Mouse (Mus musculus): ENCODE results near the gene Pacsin3. TPM values are rescaled to one million over a fixed set of nuclear protein-coding genes. Genes with fewer than 3 reads are reported as not detected.
"Not testable (repeated sequence)": the region's sequence is repeated elsewhere in the genome, so short reads cannot be mapped to it uniquely, and the experiment has no call there.

Gene Pacsin3
- polyA plus RNA-seq (2015; fragmentation: Nextera tagmentation; extraction: Ambion mirVana): 10.5 and 11.5 TPM in 2 replicates

GRCm38 (mm10) chr2:91255661-91256150 lies at the start of gene Pacsin3:
Gene Pacsin3 (plus strand): TSS chr2:91255954.
- H3K27me3 ChIP-seq: peaks cover 90% of the 10 kb centered on the region
- no peaks in the 10 kb centered on the region for H3K9me3 ChIP-seq (replicated peaks)
- no peak within 1 kb of the TSS for H3K27ac ChIP-seq
- peaks cover 21% of the 10 kb centered on the region for H3K4me1 ChIP-seq (replicated peaks)
- H3K4me3 ChIP-seq (replicated peaks): peak within 1 kb of the TSS; percentile 50
- DNase-seq (no peak), ATAC-seq (ENCODE audit: low read depth) (no peak)
- peak within 1 kb of the TSS; percentile 56 for H3K4me2 ChIP-seq
- H3K36me3 ChIP-seq: no peaks in the 10 kb centered on the region
- WGBS (ENCODE audit: insufficient replicate concordance): 3% methylated on average over 27 of the region's 27 CpGs
- peak within 1 kb of the TSS; percentile 41 for H3K9ac ChIP-seq

GRCm38 (mm10) chr2:91206254-91206775 lies 49.4 kb upstream of the Pacsin3 start:
- Histone ChIP-seq H3K4me1 (replicated peaks) (peaks cover 25% of the 10 kb centered on the region), H3K9ac (no peak overlapping the region), H3K4me3 (replicated peaks) (no peak overlapping the region), H3K9me3 (replicated peaks) (no peaks in the 10 kb centered on the region), H3K27ac (peak overlapping the region; percentile 40; the same call in 1 of the 2 replicates), H3K27me3 (no peaks in the 10 kb centered on the region), H3K4me2 (no peak overlapping the region), H3K36me3 (peaks cover 59% of the 10 kb centered on the region)
- DNase-seq (no peak), ATAC-seq (ENCODE audit: low read depth) (no peak)
- WGBS (ENCODE audit: insufficient replicate concordance): 70% methylated on average over 9 of the region's 9 CpGs

GRCm38 (mm10) chr2:91213311-91213710 lies 42.4 kb upstream of the Pacsin3 start:
- no peak overlapping the region for H3K9ac ChIP-seq
- H3K4me3 ChIP-seq (replicated peaks): no peak overlapping the region
- H3K27ac ChIP-seq: no peak overlapping the region
- no peak overlapping the region for H3K4me2 ChIP-seq
- H3K27me3 ChIP-seq: no peaks in the 10 kb centered on the region
- H3K4me1 ChIP-seq (replicated peaks): no peaks in the 10 kb centered on the region
- peaks cover 45% of the 10 kb centered on the region for H3K36me3 ChIP-seq
- H3K9me3 ChIP-seq (replicated peaks): no peaks in the 10 kb centered on the region
- DNase-seq: no peak
- no peak for ATAC-seq (ENCODE audit: low read depth)

- WGBS (ENCODE audit: insufficient replicate concordance): 62% methylated on average over 4 of the region's 4 CpGs
- Histone ChIP-seq H3K9ac (no peak overlapping the region), H3K4me3 (replicated peaks) (no peak overlapping the region), H3K9me3 (replicated peaks) (no peaks in the 10 kb centered on the region), H3K4me1 (replicated peaks) (no peaks in the 10 kb centered on the region), H3K27me3 (no peaks in the 10 kb centered on the region), H3K27ac (no peak overlapping the region), H3K36me3 (peaks cover 10% of the 10 kb centered on the region), H3K4me2 (no peak overlapping the region)
- DNase-seq: no peak
- ATAC-seq (ENCODE audit: low read depth): no peak
These were observed 38.7 kb upstream of the Pacsin3 start for GRCm38 (mm10) chr2:91217032-91217431.

- DNase-seq (no peak), ATAC-seq (ENCODE audit: low read depth) (no peak)
- 93% methylated on average over 3 of the region's 3 CpGs for WGBS (ENCODE audit: insufficient replicate concordance)
- H3K36me3 ChIP-seq: no peaks in the 10 kb centered on the region
- no peak overlapping the region for H3K4me3 ChIP-seq (replicated peaks)
- H3K4me1 ChIP-seq (replicated peaks): no peaks in the 10 kb centered on the region
- H3K9ac ChIP-seq: no peak overlapping the region
- H3K4me2 ChIP-seq: no peak overlapping the region
- H3K27ac ChIP-seq: no peak overlapping the region
- no peaks in the 10 kb centered on the region for H3K9me3 ChIP-seq (replicated peaks)
- no peaks in the 10 kb centered on the region for H3K27me3 ChIP-seq
These were observed 35.3 kb upstream of the Pacsin3 start for GRCm38 (mm10) chr2:91220501-91220900.

- Histone ChIP-seq H3K9ac (no peak overlapping the region), H3K4me1 (replicated peaks) (no peaks in the 10 kb centered on the region), H3K27ac (no peak overlapping the region), H3K9me3 (replicated peaks) (no peaks in the 10 kb centered on the region), H3K4me2 (no peak overlapping the region), H3K4me3 (replicated peaks) (no peak overlapping the region), H3K36me3 (no peaks in the 10 kb centered on the region), H3K27me3 (no peaks in the 10 kb centered on the region)
- ATAC-seq (ENCODE audit: low read depth) (no peak), DNase-seq (no peak)
- WGBS (ENCODE audit: insufficient replicate concordance): 82% methylated on average over 2 of the region's 2 CpGs
These were observed 32.1 kb upstream of the Pacsin3 start for GRCm38 (mm10) chr2:91223614-91224013.

GRCm38 (mm10) chr2:91229735-91230134 lies 26.0 kb upstream of the Pacsin3 start:
- ATAC-seq (ENCODE audit: low read depth) (no peak), DNase-seq (no peak)
- Histone ChIP-seq H3K4me3 (replicated peaks) (no peak overlapping the region), H3K27ac (no peak overlapping the region), H3K4me1 (replicated peaks) (no peaks in the 10 kb centered on the region), H3K9ac (no peak overlapping the region), H3K27me3 (no peaks in the 10 kb centered on the region), H3K4me2 (no peak overlapping the region), H3K9me3 (replicated peaks) (no peaks in the 10 kb centered on the region), H3K36me3 (peaks cover 9% of the 10 kb centered on the region; the same call in 1 of the 2 replicates)
- WGBS (ENCODE audit: insufficient replicate concordance): 67% methylated on average over 2 of the region's 2 CpGs

- WGBS (ENCODE audit: insufficient replicate concordance): under 1% methylated on average over 48 of the region's 48 CpGs
- DNase-seq (peak; percentile 83), ATAC-seq (ENCODE audit: low read depth) (peak; percentile 98)
- Histone ChIP-seq H3K9me3 (replicated peaks) (no peaks in the 10 kb centered on the region), H3K9ac (peak within 1 kb of the TSS; percentile 81), H3K27ac (peak within 1 kb of the TSS; percentile 94), H3K36me3 (peaks cover 9% of the 10 kb centered on the region; the same call in 1 of the 2 replicates), H3K4me2 (peak within 1 kb of the TSS; percentile 97), H3K4me1 (replicated peaks) (peaks cover 17% of the 10 kb centered on the region), H3K4me3 (replicated peaks) (peak within 1 kb of the TSS; percentile 71), H3K27me3 (no peaks in the 10 kb centered on the region)
These were observed 18.9 kb upstream of the Pacsin3 start, which contains the start of gene Ddb2 for GRCm38 (mm10) chr2:91236601-91237510. Gene Ddb2 (minus strand): TSS chr2:91236982.

- Histone ChIP-seq H3K27ac (peak overlapping the region; percentile 94), H3K9ac (peak overlapping the region; percentile 73), H3K4me3 (replicated peaks) (peak overlapping the region; percentile 71), H3K4me2 (peak overlapping the region; percentile 97), H3K4me1 (replicated peaks) (peaks cover 24% of the 10 kb centered on the region)
- not testable (repeated sequence) for H3K36me3 ChIP-seq; DNase-seq; H3K9me3 ChIP-seq (replicated peaks); H3K27me3 ChIP-seq
- WGBS (ENCODE audit: insufficient replicate concordance): 14% methylated on average over 4 of the region's 4 CpGs
- ATAC-seq (ENCODE audit: low read depth): peak; percentile 6; the same call in 1 of the 2 replicates
These were observed 18.2 kb upstream of the Pacsin3 start for GRCm38 (mm10) chr2:91237511-91238080.

- no peak overlapping the region for H3K4me3 ChIP-seq (replicated peaks)
- H3K9ac ChIP-seq: no peak overlapping the region
- ATAC-seq (ENCODE audit: low read depth): 0 out of 2 replicates have a peak, but pooled peaks have one; percentile 18
- no peak overlapping the region for H3K4me2 ChIP-seq
- H3K27ac ChIP-seq: no peak overlapping the region
- 29% methylated on average over 5 of the region's 5 CpGs for WGBS (ENCODE audit: insufficient replicate concordance)
- H3K9me3 ChIP-seq (replicated peaks): no peaks in the 10 kb centered on the region
- H3K36me3 ChIP-seq: no peaks in the 10 kb centered on the region
- peaks cover 42% of the 10 kb centered on the region for H3K4me1 ChIP-seq (replicated peaks)
- no peak for DNase-seq
- H3K27me3 ChIP-seq: no peaks in the 10 kb centered on the region
These were observed 13.2 kb upstream of the Pacsin3 start for GRCm38 (mm10) chr2:91242547-91242946.

GRCm38 (mm10) chr2:91243416-91243815 lies 12.3 kb upstream of the Pacsin3 start:
- H3K27me3 ChIP-seq: no peaks in the 10 kb centered on the region
- H3K36me3 ChIP-seq: no peaks in the 10 kb centered on the region
- no peak overlapping the region for H3K4me3 ChIP-seq (replicated peaks)
- 0 out of 2 replicates have a peak overlapping the region, but pooled peaks have one; percentile 20 for H3K9ac ChIP-seq
- H3K4me1 ChIP-seq (replicated peaks): peaks cover 38% of the 10 kb centered on the region
- no peak for ATAC-seq (ENCODE audit: low read depth)
- DNase-seq: no peak
- H3K9me3 ChIP-seq (replicated peaks): no peaks in the 10 kb centered on the region
- WGBS (ENCODE audit: insufficient replicate concordance): 74% methylated on average over 3 of the region's 3 CpGs
- no peak overlapping the region for H3K4me2 ChIP-seq
- H3K27ac ChIP-seq: 0 out of 2 replicates have a peak overlapping the region, but pooled peaks have one; percentile 36
